Mouse (Mus musculus) activated CD4-positive, CD25-positive, alpha-beta regulatory T cell, adult 9 weeks (primary cell): Measurements from ENCODE around the gene Arpc1b. TPM values are rescaled to one million over a fixed set of nuclear protein-coding genes. Genes with fewer than 3 reads are reported as not detected.

Source experiments
- polyA plus RNA-seq: library from polyadenylated mRNA; unstranded; fragments of 100-300 nt; shearing (Covaris generic); gene quantifications from one replicate; pipeline ENCODE4 v1.2.1, GENCODE M21; 2017

Arpc1b gene
- 1,374 TPM for polyA plus RNA-seq

DNA sequence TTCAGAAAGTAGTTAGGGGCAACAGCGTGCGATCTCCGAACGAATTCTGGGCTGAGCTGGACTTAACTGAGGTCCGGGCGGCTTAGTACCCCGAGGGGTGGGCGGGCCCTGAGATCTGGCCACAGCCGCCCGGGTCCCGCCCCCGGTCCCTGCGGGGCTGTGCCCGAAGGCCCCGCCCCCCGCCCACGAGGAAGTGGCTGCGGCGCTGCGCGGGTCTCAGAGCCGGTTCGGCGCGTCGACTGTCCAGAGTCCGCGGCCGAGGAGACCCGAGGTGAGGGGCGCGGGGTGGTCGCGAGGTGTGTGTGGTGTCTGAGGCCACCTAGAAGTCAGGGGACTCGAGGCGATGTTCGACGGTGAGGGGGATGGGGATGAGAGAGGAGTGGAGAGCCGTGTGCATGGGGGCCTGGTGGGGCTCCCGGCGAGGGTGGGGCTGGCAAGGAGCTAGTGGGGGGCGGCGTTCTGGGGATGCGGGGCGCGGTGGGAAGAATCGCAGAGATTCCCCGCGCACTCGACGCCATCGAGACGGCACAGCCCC is at the start of gene Arpc1b:
TSS of gene Arpc1b (plus strand) at position 145 of the 535 bp plus-strand sequence.

DNA sequence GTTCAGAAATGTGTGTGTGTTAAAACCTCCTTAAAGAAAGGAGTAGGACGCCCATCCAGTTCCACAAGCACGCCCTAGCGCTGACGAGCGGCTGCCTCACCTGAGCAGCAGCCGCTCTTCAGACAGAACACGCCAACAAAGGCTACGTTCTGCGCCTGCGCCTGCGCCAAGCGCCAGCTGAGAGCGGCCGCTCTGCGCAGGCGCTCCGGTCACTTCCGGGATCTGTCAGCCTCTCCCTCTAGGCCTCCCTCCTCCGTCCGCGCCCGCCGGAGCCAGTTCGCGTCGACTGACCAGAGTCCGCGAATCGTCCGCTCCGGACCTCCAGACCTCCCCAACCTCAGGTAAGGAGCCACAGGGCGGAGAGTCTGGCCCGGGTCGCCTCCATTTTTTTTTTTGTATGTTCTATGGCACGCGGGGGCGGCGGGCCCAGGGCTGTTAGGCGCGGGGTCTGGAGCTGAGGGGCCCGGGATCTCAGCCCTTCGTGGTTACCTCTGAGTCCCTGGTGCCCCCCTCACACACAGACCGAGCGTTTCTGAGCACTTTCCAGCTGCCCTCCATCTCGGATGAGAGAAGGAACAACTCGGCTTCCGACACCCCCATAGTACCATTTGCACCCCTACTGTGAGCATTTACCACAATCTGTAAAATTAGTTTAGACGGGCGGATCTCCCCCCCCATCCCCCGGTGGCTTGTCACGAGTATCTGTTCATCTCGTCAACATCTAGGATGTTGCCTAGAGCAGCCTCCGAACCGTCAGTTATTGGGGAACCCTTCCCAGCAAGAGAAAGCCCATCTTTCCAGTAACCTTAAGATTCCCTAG is 30.2 kb upstream of the Arpc1b start, which contains the start of the genes Arpc1a and Kpna7:
TSS of gene Arpc1a (plus strand) at position 199 of the 820 bp plus-strand sequence.
TSS of gene Kpna7 (minus strand) at position 399 of the 820 bp plus-strand sequence.

GRCm38 (mm10) chr5:145139571-145140519 is 25.8 kb downstream of the Arpc1b start, which contains the start of the genes Pdap1 and Bud31:
Gene Pdap1, minus strand, starts transcription at chr5:145140238.
Gene Bud31, plus strand, starts transcription at chr5:145140362.

DNA sequence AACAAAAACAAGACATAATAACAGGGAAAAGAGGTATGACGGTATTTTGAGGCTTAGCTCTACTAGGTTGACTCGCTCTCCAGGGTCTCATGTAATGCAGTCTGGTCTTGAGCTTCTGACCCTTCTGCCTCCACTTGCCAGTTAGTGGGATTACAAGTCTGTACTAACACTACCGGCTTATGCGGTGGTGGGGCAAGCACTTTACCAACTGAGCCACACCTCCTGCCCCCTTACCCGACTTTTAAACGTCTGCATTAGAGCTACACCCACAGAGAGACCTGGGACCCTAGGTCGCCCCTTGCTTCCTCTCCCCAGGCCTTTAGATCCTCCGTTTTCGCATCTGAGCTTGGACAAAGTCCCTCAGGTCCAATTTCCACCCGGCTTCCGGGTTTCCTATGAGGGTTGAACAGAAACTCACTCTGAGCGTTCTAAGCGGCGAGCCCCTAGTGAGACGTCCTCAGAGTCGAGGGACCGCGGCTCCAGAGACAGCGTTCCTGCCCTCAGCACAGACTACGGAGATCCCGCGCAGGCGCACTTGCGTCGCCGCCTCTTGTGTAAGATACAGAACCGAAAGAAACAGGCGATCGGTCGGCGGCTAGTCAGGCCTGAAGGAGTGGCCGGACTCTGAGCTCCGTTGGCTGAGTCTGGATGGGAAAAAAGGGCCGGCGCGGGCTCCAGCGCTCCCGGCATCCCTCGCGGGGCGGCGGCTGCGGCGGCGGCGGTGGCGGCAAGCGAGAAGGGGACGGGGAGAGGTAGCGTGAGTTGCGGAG is 52.7 kb downstream of the Arpc1b start, which contains the start of the genes Ptcd1 and Cpsf4:
TSS of gene Ptcd1 (minus strand) at position 573 of the 770 bp plus-strand sequence.
TSS of gene Cpsf4 (plus strand) at position 678 of the 770 bp plus-strand sequence.

Other genes with a start within 250 kb of the Arpc1b start
- gene Smurf1, start 148.4 kb upstream of the Arpc1b start, polyA plus RNA-seq: 3.2 TPM
- not detected for gene Gm4871, start 81.5 kb upstream of the Arpc1b start, polyA plus RNA-seq
- gene 1700018F24Rik, start 71.2 kb upstream of the Arpc1b start, polyA plus RNA-seq: not detected
- gene Arpc1a, start 30.4 kb upstream of the Arpc1b start, polyA plus RNA-seq: 87.7 TPM
- not detected for gene Kpna7, start 30.2 kb upstream of the Arpc1b start, polyA plus RNA-seq
- gene Pdap1, start 26.0 kb downstream of the Arpc1b start, polyA plus RNA-seq: 62.8 TPM
- gene Bud31, start 26.1 kb downstream of the Arpc1b start, polyA plus RNA-seq: 212 TPM
- 28.9 TPM for gene Ptcd1, start 52.9 kb downstream of the Arpc1b start, polyA plus RNA-seq
- 34.3 TPM for gene Cpsf4, start 53.0 kb downstream of the Arpc1b start, polyA plus RNA-seq
- 479 TPM for gene Atp5j2, start 77.8 kb downstream of the Arpc1b start, polyA plus RNA-seq
- 25.8 TPM for gene Zkscan14, start 87.7 kb downstream of the Arpc1b start, polyA plus RNA-seq
- gene Zkscan5, start 90.3 kb downstream of the Arpc1b start, polyA plus RNA-seq: 8.3 TPM
- gene Zfp655, start 117.5 kb downstream of the Arpc1b start, polyA plus RNA-seq: 54.7 TPM
- gene Zscan25, start 166.3 kb downstream of the Arpc1b start, polyA plus RNA-seq: 0.83 TPM
- not detected for gene Cyp3a57, start 231.1 kb downstream of the Arpc1b start, polyA plus RNA-seq